Mouse (Mus musculus) liver, embryonic 14.5 days (tissue): ENCODE data around the gene Trpv3.

Experiments used
- CTCF ChIP-seq: IDR thresholded peaks from 2 replicates; pipeline ENCODE4 v1.5.1; 2016; ENCODE audit warnings: antibody characterized with exemption, low read depth, control low read depth
- EP300 ChIP-seq: IDR thresholded peaks from 2 replicates; pipeline ENCODE4 v1.6.1; 2016; ENCODE audit warnings: antibody characterized with exemption, low read depth

DNA sequence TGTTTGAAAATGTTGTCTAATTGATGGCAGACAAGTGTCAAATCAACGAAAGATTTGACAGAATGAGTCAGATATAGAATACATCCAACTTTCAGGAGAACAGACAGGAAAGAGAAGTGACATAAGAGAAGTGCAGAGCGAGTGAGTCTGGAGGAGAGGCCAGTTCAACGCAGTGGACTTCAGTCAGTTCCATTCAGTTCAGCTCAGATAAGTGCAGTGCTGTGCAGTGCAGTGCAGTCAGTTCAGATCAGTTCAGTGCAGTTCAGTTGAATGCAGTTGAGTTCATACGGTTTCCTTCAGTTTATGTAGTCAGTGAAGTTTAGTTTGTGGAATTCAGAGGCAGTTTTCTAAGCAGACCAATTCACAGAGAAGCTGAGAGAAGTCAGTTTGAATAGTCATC is 69.7 kb downstream of the Trpv3 start:
- no peak for TF ChIP-seq EP300
- no peak for TF ChIP-seq CTCF
